Mouse (Mus musculus): ENCODE measurements around the gene Chpt1.
"Not testable (repeated sequence)": the region's sequence is repeated elsewhere in the genome, so short reads cannot be mapped to it uniquely, and the experiment has no call there.

Gene Chpt1

DNA sequence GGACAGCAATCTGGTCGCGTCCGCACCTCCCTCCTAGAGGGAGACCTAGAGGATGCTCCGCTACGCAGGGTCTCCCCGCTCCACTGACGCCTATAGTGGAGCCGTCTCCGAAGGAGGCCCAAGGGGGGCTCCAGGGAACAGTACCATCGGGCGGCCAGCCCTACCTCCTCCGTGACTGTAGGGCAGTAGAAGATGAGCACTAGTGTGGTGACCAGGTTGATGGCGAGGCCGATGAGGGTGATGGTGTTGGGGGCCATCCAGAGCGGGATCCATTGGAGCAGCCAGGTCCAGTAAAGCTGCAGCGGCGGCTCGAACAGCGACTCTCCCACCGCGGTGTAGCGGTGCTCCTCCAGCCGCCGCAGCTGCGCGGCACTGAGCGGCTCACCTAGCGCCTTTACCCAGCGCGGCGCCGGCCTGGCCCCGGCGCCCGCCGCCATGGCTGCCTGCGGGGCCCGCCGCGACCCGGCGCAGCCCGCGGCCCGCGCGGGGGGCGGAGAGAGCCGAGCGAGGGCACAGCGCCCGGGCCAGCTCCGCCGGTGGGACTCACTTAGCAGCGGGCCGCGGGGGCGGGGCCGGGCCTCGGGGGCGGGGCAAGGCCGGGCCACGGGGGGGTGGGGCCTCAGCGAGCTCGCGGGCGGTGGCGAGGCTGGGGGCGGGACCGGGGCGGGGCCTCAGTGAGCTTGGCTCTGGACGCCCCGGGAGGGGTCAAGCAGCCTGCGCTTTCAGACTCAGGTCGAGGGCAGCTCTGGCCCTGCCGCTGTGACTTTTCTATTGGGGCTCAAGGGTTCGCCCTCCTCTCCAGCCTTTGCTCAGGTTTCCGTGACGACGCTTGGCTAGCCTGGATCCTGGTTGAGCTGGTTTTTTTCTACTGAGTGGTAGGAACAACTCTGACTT lies at the start of gene Chpt1:
Gene Chpt1 (minus strand): TSS at position 653 of the 894 bp plus-strand sequence.
- peak; percentile 92 to 95 for DNase-seq

DNA sequence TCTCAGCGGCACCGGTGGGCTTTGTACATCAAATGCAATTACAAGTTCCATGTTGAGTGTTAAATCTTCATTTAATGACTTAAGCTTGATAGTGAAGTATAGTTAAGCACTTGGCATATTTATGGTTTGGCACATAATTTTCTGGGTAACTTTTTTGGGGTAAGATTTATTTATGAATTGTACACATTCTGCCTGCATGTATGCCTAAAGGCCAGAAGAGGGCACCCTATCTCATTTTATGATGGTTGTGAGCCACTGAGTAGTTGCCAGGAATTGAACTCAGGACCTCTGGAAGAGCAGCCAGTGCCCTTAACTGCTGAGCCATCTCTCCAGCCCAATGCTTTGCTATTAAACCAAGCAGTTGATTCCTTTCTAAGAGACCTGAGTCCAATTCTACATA lies 48.9 kb upstream of the Chpt1 start:
- DNase-seq, result no peak

DNA sequence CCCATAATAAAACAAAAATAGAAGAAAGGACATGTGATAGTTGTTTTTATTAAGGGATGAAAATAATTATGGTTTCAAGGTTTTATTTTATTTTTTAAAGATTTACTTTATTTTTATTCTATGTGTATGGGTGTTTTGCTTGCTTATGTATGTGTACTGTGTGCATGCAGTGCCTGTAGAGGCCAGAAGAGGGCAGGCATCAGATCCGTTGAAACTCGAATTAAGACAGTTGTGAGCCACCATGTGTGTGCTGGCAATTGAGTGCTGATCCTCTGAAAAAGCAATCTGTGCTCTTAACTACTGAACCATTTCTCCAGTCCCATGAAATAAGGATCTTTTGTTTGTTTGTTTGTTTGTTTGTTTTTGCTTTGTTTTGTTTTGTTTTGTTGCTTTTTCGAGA lies 46.4 kb upstream of the Chpt1 start:
- DNase-seq, result no peak

DNA sequence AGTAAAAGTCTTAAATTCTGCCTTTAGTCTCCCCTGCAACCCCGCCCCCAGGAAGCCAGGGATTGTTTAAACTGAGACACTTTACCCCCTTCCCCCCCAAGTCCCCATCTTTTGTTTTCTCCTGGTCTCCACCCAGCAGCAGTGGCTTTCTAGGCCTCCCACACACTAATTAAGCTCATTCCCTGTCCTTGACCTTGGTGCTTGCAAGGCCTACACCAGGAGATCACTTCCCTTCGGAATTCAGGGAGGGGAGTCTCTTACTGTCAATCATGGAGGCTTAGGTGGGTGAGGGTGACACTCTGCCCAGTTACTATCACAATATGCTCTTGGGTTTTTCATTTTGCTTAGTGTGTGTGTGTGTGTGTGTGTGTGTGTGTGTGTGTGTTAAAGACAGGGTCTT lies 43.8 kb upstream of the Chpt1 start:
- DNase-seq, result no peak

DNA sequence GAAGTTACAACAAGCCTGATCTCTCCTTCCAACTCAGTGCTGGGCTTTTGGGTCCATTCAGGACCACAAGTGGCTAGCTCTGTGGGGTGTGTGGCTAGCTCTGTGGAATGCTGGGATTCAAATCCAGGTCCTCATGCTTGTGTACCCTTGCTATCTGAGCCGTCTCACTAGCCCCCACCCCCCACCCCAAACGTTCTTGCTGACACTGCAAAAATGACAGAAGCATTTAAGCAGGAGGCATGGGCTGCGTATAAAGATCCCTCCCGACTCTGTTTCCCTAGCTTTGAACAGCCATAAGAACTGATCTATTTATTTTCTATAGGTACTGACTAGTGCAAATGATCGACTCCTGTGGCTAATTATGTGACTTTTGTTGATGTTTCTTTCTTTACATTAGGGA lies 26.8 kb upstream of the Chpt1 start:
- no peak for DNase-seq

GRCm38 (mm10) chr10:88524016-88524415 lies 20.1 kb upstream of the Chpt1 start:
- DNase-seq, result no peak

GRCm38 (mm10) chr10:88523212-88523611 lies 19.3 kb upstream of the Chpt1 start:
- DNase-seq, result no peak

- no peak for DNase-seq
Observed at GRCm38 (mm10) chr10:88522795-88523194, 18.9 kb upstream of the Chpt1 start.

- not testable (repeated sequence) for DNase-seq
Observed at GRCm38 (mm10) chr10:88515049-88515448, 11.2 kb upstream of the Chpt1 start.

GRCm38 (mm10) chr10:88514495-88514894 lies 10.6 kb upstream of the Chpt1 start:
- peak; percentile 73 to 81 for DNase-seq

DNA sequence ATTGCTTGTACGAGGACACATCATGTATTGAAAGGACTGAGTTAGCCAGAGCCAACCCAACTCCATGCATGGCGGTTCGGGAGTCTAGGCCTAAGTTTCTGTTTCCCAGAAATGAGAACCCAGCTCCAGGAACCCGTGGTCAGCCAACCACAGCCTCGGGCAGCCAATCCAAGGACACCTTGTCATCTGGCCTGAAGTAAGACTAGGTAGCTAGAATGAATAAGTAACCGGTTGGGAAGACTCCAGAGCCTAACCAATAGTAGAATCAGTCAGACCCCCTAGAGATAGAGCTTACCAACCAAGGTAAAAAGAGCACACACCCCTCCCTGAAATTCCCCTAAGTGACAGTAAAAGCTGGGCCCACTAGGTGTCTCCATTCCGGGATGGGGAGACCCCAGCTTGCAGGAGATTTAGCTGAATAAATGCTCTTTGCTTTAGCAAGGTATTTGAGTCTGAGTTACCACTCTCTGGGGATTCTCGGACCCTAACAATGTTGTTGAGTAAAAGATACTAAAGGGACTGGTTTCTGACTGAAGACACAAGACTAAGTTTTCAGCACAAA lies 9.8 kb upstream of the Chpt1 start:
- DNase-seq, result peak in 1 of 2 experiments; percentile 43

- no peak for DNase-seq
Observed at GRCm38 (mm10) chr10:88511355-88511754, 7.5 kb upstream of the Chpt1 start.

GRCm38 (mm10) chr10:88510503-88511271 lies 6.8 kb upstream of the Chpt1 start:
- peak in 1 of 2 experiments; percentile 40 for DNase-seq

DNA sequence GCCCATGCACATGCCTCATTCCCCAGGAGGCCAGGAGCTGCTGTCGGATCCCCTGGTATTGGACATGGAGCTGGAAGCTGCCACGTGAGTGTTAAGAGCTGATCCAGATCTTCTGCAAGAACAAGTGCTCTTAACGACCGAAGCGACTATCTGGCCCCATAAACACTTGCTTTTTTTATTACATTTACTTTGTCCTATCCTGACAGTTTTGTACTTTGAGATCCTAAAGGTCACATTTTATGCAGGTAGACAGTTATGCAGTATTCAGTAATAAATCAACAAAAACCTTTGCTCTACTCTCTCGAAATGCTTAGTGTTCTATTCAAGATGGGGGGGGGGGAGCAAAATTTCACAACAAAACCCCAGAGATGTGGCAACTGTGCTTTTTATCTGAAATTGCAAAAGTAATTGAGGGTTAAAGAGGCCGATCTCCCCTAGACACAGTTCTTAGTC lies 3.8 kb upstream of the Chpt1 start:
- no peak for DNase-seq

- DNase-seq, result no peak
Observed at GRCm38 (mm10) chr10:88505256-88505655, 1.4 kb upstream of the Chpt1 start.

DNA sequence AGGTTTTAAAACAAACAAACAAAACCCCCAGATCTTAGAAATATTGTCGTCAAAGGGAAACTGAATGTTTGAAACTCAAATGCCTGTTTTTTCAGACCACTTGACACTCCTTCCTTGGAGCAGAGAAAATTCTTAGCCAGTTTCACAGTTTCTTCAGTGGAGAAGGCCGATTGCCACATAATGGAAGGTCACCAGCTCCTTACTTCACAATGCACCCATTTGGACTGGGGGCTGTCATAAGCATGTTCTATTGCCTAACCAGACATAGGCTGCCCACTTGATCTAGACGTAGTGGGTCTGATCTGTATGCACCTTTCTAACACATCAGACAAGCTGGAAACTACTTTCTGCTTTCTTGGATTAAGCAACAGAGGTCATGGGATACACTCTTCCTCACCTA lies 608 bp upstream of the Chpt1 start:
- no peak for DNase-seq

GRCm38 (mm10) chr10:88502919-88503318 lies 954 bp downstream of the Chpt1 start:
- DNase-seq, result no peak

GRCm38 (mm10) chr10:88501886-88502765 lies 1.7 kb downstream of the Chpt1 start:
- no peak for DNase-seq

DNA sequence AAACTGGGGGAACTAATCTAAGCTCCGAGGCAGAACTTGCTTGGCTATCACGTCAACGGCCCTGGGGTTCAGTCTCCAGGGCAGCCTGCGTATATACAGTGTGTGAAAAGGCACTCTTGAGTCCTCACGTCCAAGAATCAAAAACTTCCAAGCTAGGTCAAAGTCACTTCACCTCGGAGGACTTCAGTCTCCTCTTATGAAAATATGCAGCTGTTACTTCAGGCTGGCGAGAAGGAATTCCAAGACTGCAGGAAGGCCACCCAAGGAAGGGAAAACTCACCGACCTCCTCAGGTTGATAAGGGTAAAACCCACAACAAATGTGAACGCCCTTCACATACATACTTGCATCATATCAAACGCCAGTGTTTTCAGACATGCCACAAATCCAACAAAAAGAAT lies 2.5 kb downstream of the Chpt1 start:
- DNase-seq, result no peak

- no peak for DNase-seq
Observed at GRCm38 (mm10) chr10:88499993-88500392, 3.9 kb downstream of the Chpt1 start.

DNA sequence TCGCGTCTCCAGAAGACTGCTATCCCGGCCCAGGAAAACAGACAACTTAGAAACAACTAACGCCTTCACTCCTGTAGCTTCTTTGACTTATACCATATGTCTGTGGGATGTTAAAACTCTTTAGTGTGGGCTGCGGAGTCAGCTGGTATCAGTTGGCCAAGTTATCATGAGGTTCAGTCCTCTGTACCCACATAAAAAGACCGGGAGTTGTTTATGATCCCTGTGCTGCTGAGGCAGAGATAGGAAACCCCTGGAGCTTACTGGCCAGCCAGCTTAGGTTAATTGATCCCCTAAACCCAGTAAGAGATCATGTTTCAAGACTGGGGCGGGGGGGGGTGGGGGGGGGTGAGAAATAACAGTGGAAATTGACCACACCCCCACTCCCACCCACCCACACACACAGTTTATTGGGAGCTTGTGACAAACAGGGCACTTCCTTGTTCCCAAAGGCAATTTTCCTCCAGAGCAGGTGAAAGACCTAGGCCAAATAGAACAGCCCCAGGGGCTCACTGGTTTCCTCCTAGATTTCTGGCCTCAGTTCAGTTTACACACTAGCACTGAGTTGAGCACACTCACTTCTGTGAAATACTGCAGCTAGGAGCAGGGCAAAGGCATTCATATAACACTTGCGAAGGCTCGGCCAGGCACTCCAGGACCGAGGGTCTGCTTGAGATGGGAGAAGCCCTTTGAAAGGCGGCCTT lies 6.9 kb downstream of the Chpt1 start:
- DNase-seq, result no peak
